Mouse (Mus musculus): ENCODE data around the gene A1bg. TPM values are rescaled to one million over a fixed set of nuclear protein-coding genes. Genes with fewer than 3 reads are reported as not detected.

The A1bg gene
- polyA plus RNA-seq, 1 experiment, result not detected

DNA sequence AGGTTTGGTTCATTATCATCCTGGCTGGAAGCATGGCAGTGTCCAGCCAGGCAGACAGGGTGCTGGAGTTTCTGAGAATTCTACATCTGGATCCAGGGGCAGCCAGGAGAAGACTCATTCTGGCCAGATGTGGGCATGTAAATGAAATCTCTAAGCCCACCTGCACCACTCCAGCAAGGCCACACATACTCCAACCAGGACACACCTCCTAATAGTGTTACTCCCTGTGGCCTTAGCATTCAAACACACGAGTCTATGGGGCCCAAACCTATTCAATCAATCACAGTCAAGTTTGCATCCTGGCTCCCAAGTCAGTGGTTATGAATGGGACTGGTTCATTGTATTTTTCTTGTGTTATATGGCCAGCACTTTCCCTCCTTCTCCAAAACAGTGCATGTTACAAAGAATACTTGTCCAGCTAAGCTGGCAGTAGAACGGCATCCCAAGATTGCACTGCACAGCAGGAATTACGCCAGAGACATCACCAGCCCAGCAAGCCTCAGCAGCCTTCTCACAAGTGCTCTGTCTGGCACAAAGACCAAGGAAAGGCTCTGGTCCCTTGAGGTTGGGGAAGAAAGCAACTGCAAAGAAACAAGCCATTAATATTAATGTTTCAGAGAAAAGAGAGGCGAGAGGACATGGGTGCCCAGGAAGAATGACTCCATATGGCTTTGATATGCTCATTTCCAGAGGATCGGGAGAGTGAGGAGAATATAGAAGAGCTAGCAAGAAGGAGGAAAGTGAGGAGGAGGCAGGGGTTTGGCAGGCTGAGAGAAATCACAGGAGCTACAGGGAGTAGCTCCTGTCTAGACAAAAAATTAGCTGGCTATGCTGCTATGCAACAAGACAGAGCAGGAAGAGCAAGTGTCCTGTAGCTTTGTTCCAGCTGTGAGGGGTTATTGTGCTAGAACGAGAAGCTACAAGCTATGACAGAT lies 18.8 kb downstream of the A1bg start:
- no peak for TF ChIP-seq MYOG (IDR thresholded peaks at IDR 0.05; ENCODE audit: control insufficient read depth in 1 of 3, insufficient read depth in 1 of 3, insufficient read length in 2 of 3, low read depth in 2 of 3)

GRCm38 (mm10) chr15:60898187-60898965 lies 24.4 kb downstream of the A1bg start:
- H3K27me3 ChIP-seq (ENCODE audit: control insufficient read depth, insufficient read depth, insufficient read length), result no peaks in the 10 kb centered on the region
- TF ChIP-seq REST (IDR thresholded peaks at IDR 0.05; ENCODE audit: insufficient read depth, insufficient read length), result no peak
- TF ChIP-seq POLR2AphosphoS2 (IDR thresholded peaks at IDR 0.05; ENCODE audit: insufficient read length, low read depth), result no peak
- no peak for TF ChIP-seq MAX (IDR thresholded peaks at IDR 0.05; ENCODE audit: low read depth)
- TF ChIP-seq MYOG (IDR thresholded peaks at IDR 0.05; ENCODE audit: control insufficient read depth in 1 of 3, insufficient read depth in 1 of 3, insufficient read length in 2 of 3, low read depth in 2 of 3), result no peak
- TF ChIP-seq TCF3 (IDR thresholded peaks at IDR 0.05; ENCODE audit: insufficient read length, low read depth), result no peak
- TF ChIP-seq MYOD1 (IDR thresholded peaks at IDR 0.05; ENCODE audit: control insufficient read depth in 1 of 3, insufficient read length in 2 of 3, low read depth in 2 of 3), result no peak
- TF ChIP-seq SRF (IDR thresholded peaks at IDR 0.05; ENCODE audit: control insufficient read depth, insufficient read length, low read depth), result no peak
- TF ChIP-seq TCF12 (IDR thresholded peaks at IDR 0.05; ENCODE audit: insufficient read depth, poor library complexity, severe bottlenecking), result no peak
- TF ChIP-seq E2F4 (IDR thresholded peaks at IDR 0.05; ENCODE audit: insufficient read depth), result no peak
- TF ChIP-seq POLR2A (IDR thresholded peaks at IDR 0.05; ENCODE audit: insufficient read length, low read depth), result no peak
- no peak for TF ChIP-seq CEBPB (IDR thresholded peaks at IDR 0.05; ENCODE audit: insufficient read depth, poor library complexity, severe bottlenecking)
- TF ChIP-seq USF1 (IDR thresholded peaks at IDR 0.05; ENCODE audit: low read depth), result no peak

More for the DNA sequence above, 18.8 kb downstream of the A1bg start:
- H3K4me2 ChIP-seq (ENCODE audit: low read depth), result no peak overlapping the region
- no peaks in the 10 kb centered on the region for H3K27me3 ChIP-seq (ENCODE audit: control insufficient read depth, insufficient read depth, insufficient read length)
- no peak overlapping the region for H3K4me3 ChIP-seq
- no peak overlapping the region for H3ac ChIP-seq (ENCODE audit: control insufficient read depth, insufficient read length)
- H3K79me2 ChIP-seq (ENCODE audit: control insufficient read depth, insufficient read depth), result no peaks in the 10 kb centered on the region
- H3K36me3 ChIP-seq (ENCODE audit: control insufficient read depth, insufficient read depth), result no peaks in the 10 kb centered on the region

DNA sequence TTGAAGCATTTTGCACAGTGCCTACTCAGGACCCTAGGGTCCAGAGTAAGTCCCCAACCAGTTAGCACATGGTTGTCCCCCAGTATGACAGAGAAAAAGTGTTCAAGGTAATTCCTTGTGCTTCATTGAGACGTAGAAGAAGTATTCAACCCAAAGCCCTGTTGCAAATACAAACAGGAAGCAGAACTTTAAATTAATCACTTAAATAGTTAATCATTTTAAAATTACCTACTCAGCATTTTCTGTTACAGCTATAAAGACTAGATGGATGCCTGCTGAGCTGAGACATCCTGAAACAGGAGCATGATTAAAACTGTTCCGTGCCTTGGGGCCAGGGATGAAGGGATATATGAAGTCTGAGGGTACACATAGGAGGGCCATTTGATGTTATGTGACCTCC lies 26.8 kb downstream of the A1bg start:
- H3K27me3 ChIP-seq (ENCODE audit: control insufficient read depth, insufficient read depth, insufficient read length), result no peaks in the 10 kb centered on the region
- no peak overlapping the region for H3K4me3 ChIP-seq
- H3K36me3 ChIP-seq (ENCODE audit: control insufficient read depth, insufficient read depth), result no peaks in the 10 kb centered on the region
- no peak overlapping the region for H3ac ChIP-seq (ENCODE audit: control insufficient read depth, insufficient read length)
- no peak overlapping the region for H3K4me2 ChIP-seq (ENCODE audit: low read depth)
- no peaks in the 10 kb centered on the region for H3K79me2 ChIP-seq (ENCODE audit: control insufficient read depth, insufficient read depth)
- TF ChIP-seq E2F4 (IDR thresholded peaks at IDR 0.05; ENCODE audit: insufficient read depth) (no peak), POLR2A (IDR thresholded peaks at IDR 0.05; ENCODE audit: insufficient read length, low read depth) (no peak), MYOG (IDR thresholded peaks at IDR 0.05; ENCODE audit: control insufficient read depth in 1 of 3, insufficient read depth in 1 of 3, insufficient read length in 2 of 3, low read depth in 2 of 3) (no peak), MYOD1 (IDR thresholded peaks at IDR 0.05; ENCODE audit: control insufficient read depth in 1 of 3, insufficient read length in 2 of 3, low read depth in 2 of 3) (no peak), REST (IDR thresholded peaks at IDR 0.05; ENCODE audit: insufficient read depth, insufficient read length) (no peak), CEBPB (IDR thresholded peaks at IDR 0.05; ENCODE audit: insufficient read depth, poor library complexity, severe bottlenecking) (no peak), MAX (IDR thresholded peaks at IDR 0.05; ENCODE audit: low read depth) (no peak)

More at GRCm38 (mm10) chr15:60898187-60898965, 24.4 kb downstream of the A1bg start:
- no peaks in the 10 kb centered on the region for H3K79me2 ChIP-seq (ENCODE audit: control insufficient read depth, insufficient read depth)
- H3ac ChIP-seq (ENCODE audit: control insufficient read depth, insufficient read length), result no peak overlapping the region
- no peak overlapping the region for H3K4me3 ChIP-seq
- no peak overlapping the region for H3K4me2 ChIP-seq (ENCODE audit: low read depth)
- no peaks in the 10 kb centered on the region for H3K36me3 ChIP-seq (ENCODE audit: control insufficient read depth, insufficient read depth)

GRCm38 (mm10) chr15:60892976-60893463 lies 29.8 kb downstream of the A1bg start:
- Histone ChIP-seq H3K4me2 (ENCODE audit: low read depth) (no peak overlapping the region), H3K36me3 (ENCODE audit: control insufficient read depth, insufficient read depth) (no peaks in the 10 kb centered on the region), H3ac (ENCODE audit: control insufficient read depth, insufficient read length) (no peak overlapping the region), H3K4me3 (no peak overlapping the region), H3K27me3 (ENCODE audit: control insufficient read depth, insufficient read depth, insufficient read length) (no peaks in the 10 kb centered on the region), H3K79me2 (ENCODE audit: control insufficient read depth, insufficient read depth) (no peaks in the 10 kb centered on the region)
- no peak for TF ChIP-seq TCF12 (IDR thresholded peaks at IDR 0.05; ENCODE audit: insufficient read depth, poor library complexity, severe bottlenecking)
- TF ChIP-seq USF1 (IDR thresholded peaks at IDR 0.05; ENCODE audit: low read depth), result no peak
- no peak for TF ChIP-seq CEBPB (IDR thresholded peaks at IDR 0.05; ENCODE audit: insufficient read depth, poor library complexity, severe bottlenecking)
- TF ChIP-seq POLR2AphosphoS2 (IDR thresholded peaks at IDR 0.05; ENCODE audit: insufficient read length, low read depth), result no peak

DNA sequence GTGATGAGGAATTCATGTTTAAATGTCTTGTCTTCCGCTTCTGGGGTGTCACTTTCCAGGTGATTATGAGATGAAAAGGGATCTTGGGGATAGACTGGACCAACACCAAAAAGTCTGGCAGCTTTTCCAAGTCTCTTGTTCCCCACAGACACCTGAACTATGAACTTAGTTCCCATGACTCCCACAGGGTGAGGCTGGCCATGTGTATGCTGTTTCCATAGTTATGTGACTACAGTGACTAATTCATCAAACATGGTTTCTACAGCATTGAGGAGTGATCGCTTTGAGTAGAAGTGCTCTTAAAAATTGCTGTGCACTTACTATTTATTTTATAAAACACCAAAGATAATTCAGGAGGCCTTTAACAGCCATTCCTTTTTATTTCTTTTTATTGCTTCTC lies 34.1 kb downstream of the A1bg start:
- Histone ChIP-seq H3K79me2 (ENCODE audit: control insufficient read depth, insufficient read depth) (no peaks in the 10 kb centered on the region), H3ac (ENCODE audit: control insufficient read depth, insufficient read length) (no peak overlapping the region), H3K4me3 (no peak overlapping the region), H3K36me3 (ENCODE audit: control insufficient read depth, insufficient read depth) (no peaks in the 10 kb centered on the region), H3K4me2 (ENCODE audit: low read depth) (no peak overlapping the region), H3K27me3 (ENCODE audit: control insufficient read depth, insufficient read depth, insufficient read length) (no peaks in the 10 kb centered on the region)
- TF ChIP-seq MAX (IDR thresholded peaks at IDR 0.05; ENCODE audit: low read depth) (no peak), MYOD1 (IDR thresholded peaks at IDR 0.05; ENCODE audit: control insufficient read depth in 1 of 3, insufficient read length in 2 of 3, low read depth in 2 of 3) (no peak), REST (IDR thresholded peaks at IDR 0.05; ENCODE audit: insufficient read depth, insufficient read length) (no peak), E2F4 (IDR thresholded peaks at IDR 0.05; ENCODE audit: insufficient read depth) (no peak), USF1 (IDR thresholded peaks at IDR 0.05; ENCODE audit: low read depth) (no peak), MYOG (IDR thresholded peaks at IDR 0.05; ENCODE audit: control insufficient read depth in 1 of 3, insufficient read depth in 1 of 3, insufficient read length in 2 of 3, low read depth in 2 of 3) (no peak), CEBPB (IDR thresholded peaks at IDR 0.05; ENCODE audit: insufficient read depth, poor library complexity, severe bottlenecking) (no peak), TCF12 (IDR thresholded peaks at IDR 0.05; ENCODE audit: insufficient read depth, poor library complexity, severe bottlenecking) (no peak), SRF (IDR thresholded peaks at IDR 0.05; ENCODE audit: control insufficient read depth, insufficient read length, low read depth) (no peak), POLR2AphosphoS2 (IDR thresholded peaks at IDR 0.05; ENCODE audit: insufficient read length, low read depth) (no peak), TCF3 (IDR thresholded peaks at IDR 0.05; ENCODE audit: insufficient read length, low read depth) (no peak), POLR2A (IDR thresholded peaks at IDR 0.05; ENCODE audit: insufficient read length, low read depth) (no peak)
